Mouse (Mus musculus): ENCODE results near the gene Cfap74.

The Cfap74 gene

DNA sequence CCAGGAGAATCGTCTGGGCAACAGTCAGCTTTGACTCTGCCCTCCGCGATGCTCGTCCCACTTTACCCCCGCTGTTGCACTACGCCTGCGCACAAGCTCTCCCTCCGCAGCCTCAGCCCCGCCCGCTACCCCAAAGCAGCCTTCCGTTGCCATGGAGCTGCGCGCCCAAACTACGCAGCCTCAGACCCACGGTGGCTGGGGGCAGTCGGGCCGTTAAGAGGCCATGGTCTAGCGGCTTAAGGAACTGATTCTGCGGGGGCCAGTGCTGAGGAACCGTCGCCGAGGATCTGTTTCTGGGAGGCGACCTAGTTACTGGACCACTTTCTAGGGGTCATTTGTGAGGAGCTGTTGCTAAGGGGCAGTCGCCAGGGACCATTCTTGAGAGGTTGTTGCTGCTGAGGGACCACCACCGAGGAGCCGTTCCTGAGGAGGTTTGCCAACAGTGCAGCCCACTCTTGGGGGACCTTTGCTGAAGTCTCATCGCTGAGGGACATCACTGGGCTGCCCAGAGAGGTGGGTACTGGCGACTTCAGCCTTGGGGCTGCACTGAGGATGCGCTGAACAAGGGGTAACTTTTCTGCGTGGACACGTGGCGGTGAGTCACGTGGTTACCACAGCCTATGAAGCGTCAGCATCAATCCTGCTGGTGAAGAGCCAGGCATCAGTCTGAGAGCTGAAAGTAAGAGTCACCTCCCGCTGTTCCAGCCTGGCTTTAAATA lies at the start of gene Cfap74:
Gene Cfap74 (plus strand): TSS at position 133 of the 719 bp plus-strand sequence.
- DNase-seq (ENCODE audit: low spot score), result peak; percentile 75

DNA sequence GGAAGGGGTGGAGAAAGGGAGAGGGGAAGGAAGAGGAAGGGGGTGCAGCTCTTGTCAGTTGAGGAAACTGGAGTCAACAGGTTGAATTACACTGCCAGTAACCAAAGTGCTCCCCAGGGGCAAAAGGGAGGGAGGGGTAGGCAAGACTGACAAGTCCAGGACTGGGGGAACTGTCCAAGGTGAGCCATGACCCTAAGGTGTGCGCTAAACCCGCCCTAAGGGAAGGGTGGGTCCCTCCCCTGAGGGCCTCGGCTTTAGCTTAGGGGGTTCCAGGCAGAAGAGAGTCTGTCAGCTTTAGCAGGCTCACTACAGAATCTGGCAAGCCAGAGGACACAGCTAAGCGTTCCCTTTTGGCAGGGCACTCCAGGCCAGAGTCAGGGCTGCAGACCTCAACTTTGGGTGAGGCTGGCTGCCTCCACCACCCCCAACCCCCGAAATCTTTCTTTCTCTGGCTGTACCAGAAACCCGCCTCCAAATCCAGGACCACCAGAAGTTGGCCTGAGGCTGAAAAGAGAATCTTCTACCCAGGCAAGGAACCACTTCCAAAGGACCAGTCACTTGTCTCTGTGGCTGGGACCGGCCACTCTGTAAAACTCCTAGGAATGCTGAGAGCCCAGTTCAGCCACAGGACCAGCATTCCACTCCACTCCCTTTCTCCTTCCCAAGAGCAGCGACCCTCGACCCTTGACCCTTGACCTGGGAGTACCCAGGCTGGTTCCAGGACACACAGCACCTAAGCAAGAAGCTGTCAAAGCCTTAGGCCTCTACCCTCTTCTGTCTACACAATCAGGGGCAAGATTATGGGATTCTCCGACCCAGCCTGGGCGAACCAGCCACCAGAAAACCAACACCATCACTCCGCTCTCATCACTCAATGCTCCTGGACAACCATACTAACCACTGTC lies 49.2 kb upstream of the Cfap74 start:
- no peak for DNase-seq (ENCODE audit: low spot score)

DNA sequence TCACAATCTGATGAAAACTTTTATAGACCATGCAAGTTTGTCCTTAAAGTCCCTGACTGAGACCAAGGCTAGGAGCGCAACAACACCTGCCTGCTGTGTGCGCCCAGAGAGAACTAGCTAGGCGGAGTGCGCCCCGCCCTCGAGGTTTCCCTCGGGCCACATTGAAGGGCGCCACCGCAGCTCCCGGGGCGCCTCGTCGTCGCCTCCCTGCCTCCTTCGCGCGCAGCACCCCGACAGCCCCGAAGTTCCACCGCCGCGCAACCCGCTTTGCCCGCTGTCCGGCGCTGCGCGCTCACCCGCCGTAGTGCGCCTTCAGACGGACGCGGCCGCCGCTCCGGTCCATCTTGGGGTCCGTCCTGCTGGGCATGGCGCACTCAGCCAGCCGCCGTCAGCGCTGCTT lies 48.1 kb upstream of the Cfap74 start:
- DNase-seq (ENCODE audit: low spot score), result no peak

DNA sequence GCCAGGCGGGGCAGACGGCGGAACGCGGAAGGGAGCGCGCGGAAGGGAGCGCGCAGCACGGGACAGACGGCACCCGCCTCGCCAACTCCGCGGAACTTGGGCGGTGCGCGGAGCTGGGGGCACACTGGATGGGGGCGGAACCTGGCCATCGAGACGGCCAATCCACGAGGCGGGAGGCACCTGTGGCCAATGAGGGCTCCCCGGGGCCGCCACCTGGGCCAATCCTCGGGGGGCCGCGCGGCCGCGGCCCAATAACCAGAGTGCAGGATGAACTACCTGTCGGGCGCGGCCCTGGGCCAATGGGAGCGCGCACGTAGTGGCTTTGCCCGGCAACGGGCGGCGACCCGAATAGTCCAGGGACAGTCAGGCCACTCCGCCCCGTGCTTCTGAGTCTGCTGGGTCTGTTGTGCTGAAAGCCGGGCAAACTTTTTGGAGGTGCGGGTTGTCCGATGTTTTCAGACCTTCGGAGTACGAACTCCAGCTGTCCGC lies 47.6 kb upstream of the Cfap74 start, which contains the start of gene Prkcz:
Gene Prkcz (minus strand): TSS at position 59 of the 489 bp plus-strand sequence.
- peak; percentile 54 for DNase-seq (ENCODE audit: low spot score)

DNA sequence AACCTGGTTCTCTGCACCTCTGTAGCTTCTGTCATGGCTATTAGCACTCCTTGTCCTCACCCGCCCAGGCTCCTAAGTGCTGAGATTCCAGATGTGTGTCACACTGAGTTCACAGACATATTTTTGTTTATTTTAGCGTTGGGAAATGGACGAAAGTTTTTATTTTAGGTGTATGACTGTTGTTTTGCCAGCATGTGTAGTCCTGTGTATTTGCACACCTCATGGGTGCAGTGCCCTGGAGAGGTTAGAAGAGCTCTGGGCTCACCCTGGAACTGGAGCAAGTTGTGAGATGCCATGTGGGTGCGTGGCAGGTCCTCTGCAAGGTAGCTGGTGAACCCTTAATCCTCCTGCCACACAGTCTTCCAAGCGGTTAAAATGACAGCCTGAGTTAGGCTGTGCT lies 46.5 kb upstream of the Cfap74 start:
- DNase-seq (ENCODE audit: low spot score), result no peak

DNA sequence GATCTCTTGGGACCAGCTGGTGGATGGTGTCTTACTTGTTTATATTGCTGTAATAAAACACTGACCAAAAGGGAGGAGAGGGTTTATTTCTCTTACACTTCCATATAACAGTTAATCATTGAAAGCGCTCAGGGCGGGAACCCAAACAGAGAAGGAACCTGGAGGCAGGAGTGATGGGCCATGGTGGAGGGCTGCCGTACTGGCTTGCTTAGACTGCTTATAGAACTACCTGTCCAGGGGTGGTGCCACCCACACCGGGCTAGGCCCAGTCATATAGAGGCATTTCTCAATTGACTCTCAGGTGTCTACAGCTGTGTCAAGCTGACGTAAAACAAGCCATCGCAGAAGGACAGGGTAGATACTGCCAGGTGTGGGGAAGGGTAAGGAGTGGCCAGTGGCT lies 42.2 kb upstream of the Cfap74 start:
- DNase-seq (ENCODE audit: low spot score), result no peak

DNA sequence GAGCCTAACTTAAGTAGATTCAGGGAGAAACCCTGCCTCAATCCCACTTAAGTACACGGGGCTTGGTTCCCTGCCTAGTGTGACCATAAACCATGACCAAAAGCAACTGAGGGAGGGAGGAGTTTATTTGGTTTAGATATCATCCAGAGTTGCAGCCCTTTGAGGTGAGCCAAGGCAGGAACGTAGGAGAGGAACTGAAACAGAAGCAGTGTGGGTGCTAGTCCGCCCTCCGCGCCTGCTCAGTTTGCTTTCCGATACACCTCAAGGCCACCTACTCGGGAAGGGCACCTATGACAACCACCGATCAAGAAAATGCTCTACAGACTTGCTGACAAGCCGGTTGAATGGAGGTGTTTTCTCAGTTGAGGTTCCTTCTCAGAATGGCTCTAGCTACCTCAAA lies 41.3 kb upstream of the Cfap74 start:
- no peak for DNase-seq (ENCODE audit: low spot score)

DNA sequence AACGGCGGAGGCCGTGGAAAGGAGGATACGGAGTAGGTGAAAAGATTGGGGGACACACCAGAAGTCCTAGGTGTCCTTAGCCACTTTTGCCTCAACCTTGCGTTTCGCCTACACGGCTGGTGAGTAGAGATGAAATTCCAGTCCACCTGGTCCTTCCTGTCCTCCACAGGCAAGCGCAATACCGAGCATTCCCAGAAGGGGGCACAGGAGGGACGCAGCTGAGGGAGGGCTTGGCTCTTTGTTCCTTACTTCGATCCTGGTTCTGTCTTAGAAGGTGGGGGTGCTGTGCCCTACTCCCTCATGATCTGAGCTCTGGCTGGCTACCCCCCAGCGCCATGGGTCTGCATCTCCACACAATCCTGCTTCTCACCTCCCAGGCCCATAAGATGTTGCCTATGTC lies 40.3 kb upstream of the Cfap74 start:
- peak; percentile 64 for DNase-seq (ENCODE audit: low spot score)

DNA sequence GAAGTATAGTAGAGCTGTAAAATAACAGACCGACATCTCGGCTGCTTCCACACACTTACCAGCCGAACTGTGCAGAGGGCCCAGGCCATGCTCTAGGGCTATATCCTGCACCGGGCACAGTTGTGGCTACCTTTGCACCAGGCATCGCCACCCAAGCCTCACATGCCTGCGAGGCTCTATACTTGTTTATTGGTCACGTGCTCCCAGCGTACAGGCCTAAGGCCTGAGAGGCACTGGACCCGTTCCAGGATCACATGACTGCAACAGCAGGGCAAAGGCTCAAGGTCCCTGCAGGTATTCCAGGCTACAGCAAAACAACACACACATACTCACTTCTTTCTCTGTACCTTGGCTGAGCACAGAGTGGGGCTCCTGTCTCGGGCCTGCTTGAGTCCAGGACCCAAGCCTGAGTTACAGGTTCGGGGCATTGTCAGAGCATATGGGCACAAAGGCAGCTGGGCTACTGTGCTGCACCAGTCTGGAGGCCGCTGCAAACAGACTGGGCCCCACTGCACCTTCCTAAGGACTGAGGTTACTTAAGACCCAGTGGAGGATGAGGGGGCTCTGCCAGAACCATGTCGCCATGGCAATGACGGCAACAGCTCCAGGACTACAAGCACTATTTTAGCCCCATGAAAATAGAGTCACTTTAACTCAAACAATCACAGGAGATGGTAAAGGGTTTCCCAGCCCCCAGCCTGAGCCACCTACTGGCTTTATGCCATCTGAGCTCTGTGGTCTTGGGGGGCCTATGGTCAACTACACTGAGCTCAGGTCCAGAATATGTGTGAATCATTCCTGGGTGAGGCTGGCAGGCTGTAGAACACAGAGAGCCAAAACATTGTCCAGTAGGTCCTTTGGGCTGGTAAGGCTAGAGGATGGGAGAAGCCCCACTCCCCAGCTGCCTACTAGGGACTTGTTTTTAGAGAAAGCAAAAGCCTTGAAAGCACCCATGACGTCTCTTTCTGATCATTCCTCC lies 38.0 kb upstream of the Cfap74 start:
- no peak for DNase-seq (ENCODE audit: low spot score)

DNA sequence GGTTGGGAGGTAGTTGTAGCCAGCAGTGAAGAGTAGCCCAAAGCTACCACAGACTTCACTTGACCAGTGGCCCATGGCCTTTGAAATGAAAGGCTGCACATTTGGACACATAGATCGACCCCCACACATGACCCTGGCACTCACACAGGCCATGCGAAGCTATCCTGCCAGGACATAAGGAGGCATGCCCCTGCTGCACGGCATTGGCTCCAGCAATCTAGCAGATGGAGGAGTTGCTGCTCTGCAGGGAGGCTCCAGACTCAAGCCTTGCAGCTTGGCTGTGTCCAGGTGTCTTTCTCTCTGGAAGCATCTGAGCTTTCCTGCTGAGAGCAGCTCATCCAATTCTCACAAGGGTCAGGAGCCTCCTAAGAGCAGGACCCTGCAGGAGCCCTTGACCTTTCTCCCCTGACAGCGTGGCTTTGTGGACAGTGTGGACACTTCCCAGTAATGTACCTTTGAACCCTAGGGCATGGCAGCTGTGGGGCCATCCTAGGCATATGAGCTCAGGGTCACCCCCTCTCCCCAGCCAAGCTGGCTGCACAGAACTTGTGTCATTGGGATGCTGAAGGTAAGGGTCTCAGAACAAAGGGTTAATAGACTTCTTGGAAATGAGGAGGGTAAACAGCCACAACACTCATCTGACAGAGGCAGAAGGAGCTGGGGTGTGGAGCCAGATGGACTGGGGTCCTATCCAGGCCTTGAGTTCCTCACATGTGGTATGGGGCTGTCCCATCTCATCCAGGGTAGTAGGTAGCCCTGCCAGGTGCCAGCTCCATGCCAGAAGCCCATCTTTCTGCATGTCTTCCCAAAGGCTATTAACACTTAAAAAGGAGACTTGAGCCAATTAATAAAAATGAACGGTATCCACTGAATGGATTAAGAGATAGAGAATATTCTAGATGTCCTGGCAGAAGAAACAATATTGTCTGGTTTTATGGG lies 36.9 kb upstream of the Cfap74 start:
- DNase-seq (ENCODE audit: low spot score), result no peak

DNA sequence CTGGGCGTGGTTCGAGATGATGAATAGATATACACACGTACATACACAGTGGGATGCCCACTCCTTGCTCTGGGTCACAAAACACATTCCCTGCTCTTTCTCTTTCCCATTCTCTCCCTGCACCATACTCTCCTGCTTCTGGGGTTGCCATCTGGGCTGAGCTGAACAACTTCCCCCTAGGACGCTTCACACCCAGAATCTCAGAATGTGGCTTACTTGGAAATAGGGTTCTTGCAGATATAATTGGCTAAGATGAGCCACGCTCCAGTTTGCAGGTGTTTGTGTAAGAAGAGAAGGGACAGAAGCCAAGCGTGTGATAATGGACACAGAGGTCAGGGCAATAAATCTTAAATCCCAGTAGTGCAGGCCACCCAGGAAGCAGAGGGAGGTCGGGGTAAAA lies 27.0 kb upstream of the Cfap74 start:
- DNase-seq (ENCODE audit: low spot score), result no peak

DNA sequence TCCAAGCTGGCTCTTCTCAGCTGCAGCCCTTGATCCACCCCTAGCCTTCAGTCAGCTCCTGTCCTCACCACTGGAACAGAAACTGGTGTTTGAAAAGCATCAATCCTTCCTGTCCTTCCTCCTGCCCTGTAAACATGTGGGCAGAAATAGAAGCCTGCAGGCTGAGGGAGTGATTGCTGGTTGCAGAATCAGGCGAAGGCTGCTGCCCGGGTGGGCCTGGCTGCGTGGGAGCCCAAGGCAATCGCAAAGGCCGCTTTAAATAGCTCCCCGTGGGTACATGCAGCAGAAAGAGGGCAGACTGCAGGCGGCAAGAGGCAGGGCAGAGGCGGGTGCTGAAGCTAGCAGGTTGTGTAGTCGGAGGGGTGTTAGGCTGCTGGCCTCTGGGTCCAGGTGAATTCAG lies 26.2 kb upstream of the Cfap74 start:
- peak; percentile 67 for DNase-seq (ENCODE audit: low spot score)

DNA sequence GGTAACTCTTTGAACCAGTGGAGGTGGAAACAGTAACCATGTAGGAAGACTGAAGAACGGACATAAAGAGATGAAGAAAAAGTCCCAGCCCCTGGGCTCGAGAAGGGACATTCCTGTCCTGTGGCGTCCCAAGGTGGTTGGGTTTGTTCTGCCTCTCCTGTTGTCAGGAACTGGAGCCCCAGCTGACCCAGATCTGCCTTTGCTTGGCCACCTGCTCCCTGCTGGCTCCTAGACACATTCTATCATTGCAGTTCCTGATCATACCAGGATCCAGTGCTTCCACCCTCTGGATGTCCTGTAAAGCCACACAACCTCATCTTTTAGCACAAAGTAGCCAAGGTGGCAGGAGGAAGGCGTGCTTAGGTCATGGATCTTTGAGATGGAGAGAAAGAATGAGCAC lies 25.7 kb upstream of the Cfap74 start:
- DNase-seq (ENCODE audit: low spot score), result no peak

DNA sequence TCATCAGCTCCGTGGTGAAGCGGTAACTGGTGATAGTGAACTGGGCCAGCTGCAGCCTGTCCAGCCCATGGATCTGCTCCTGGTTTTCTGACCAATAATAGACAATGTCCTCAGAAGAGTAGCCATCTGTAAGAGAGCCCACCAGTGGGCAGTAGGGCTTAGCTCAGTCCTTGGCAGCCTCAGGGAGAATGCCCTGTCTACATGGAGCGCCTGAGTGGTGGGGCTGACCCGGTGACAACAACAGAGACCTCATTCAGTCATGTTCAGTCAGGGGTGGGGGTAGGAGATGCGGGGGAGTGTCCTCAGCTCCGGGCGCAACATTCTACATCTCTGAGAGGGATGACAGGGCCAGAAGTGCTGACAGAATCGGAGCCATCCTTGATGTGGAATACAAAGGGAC lies 21.8 kb upstream of the Cfap74 start:
- no peak for DNase-seq (ENCODE audit: low spot score)

DNA sequence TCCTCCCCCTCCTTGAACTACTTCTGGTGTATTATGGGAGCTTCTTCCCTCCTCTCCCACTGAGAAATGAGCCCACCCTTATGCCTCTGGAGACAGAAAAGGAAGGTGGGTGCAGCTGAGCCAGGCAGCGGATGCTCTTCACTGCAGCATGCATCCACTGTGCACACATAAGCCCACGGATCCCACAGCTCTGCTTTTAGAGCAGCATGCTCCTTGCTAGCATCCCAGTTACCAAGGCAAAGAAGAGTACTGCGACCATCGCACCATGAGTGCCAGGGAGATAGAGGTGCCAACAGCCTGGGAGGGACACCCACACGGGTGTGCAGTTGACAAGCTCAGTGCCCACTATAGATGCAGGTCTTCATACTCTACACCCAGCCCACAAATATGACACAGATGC lies 13.5 kb upstream of the Cfap74 start:
- peak; percentile 64 for DNase-seq (ENCODE audit: low spot score)

DNA sequence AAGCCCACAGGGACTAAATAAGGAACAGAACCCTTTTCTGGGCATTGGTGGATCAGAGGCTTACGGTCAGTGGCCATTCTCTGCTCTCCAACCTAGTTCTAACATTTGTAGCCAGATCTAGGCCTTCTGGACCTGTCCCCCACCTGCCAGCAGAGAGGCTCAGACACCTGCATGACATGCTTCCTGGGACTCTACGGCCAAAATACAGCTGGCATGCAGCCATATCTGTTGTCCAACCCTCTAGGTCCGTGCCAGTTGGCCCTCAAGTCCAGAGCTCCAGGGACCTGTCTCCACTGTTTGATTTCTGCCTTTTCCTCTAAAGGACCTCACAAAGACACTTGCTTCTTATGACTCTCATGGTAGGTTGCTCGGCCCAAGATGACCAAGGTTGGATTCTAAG lies 12.2 kb upstream of the Cfap74 start:
- no peak for DNase-seq (ENCODE audit: low spot score)

DNA sequence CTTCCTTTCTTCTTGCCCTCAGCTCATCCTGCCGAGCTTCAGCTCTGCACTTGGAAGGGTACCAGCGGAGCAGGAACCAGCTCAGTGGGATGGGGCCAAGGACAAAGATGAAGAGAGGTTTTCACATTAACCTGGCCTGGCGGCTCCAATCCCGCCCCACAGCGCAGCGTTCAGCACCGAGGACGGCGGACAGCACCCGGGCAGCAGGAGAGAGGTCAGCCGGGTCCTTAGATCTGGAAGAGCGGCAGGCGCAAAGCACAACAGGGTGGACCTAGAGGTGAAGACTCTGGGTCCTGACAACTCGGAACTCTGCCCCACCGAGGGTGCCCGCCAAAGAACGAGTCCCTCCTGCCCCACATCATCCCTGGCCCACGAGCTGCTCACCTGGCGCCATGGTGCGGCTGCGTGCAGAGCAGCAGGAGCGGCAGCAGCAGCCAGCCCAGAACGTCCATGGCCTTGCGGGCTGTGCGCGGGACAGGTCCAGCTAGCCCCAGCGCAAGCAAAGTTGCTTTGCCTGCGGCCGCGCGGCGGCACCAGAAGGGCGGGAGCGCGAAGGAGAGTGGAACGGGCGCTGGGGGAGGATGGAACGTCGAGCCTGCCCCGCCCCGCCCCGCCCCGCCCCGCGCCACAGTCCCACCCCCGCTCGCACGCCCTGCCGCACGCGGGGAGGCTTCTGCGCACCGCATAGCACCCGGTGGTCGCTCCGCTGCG lies 11.3 kb upstream of the Cfap74 start, which contains the start of gene Gabrd:
Gene Gabrd (minus strand): TSS at position 602 of the 711 bp plus-strand sequence.
- DNase-seq (ENCODE audit: low spot score), result no peak

DNA sequence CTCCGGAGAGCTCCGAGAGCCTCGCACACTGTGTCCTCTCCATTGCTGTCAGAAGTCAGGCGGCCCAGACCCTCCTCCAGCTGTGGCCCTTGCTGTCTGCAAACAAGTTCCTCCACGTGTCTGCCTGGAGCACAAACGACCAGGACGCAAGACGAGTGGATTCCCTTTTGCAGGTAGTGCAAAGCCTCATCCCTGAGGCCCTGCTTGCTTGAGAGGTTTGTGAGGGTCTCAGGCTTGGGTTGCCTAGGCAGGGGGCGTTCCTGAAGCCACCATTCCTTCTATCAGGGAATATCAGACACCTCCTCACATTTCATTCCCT lies 10.8 kb upstream of the Cfap74 start:
- no peak for DNase-seq (ENCODE audit: low spot score)

DNA sequence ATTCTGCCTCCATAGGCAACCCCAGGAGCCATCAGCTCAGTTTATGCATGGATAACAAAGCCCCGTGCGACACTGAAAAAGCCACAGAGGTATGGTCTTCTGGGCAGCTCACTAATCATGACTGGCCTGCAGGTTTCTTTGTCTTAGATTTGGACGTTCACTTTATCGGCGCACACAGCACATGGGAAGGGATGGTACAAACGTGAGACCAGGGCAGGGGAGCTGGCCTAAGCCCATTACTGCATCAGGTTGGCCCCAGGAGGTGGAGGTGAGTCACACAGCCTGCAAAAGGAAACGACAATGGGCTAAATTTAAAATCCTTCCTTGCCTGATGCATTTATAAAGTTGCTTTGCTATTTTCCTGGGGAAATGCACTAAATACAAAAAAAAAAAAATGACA lies 7.9 kb upstream of the Cfap74 start:
- no peak for DNase-seq (ENCODE audit: low spot score)

DNA sequence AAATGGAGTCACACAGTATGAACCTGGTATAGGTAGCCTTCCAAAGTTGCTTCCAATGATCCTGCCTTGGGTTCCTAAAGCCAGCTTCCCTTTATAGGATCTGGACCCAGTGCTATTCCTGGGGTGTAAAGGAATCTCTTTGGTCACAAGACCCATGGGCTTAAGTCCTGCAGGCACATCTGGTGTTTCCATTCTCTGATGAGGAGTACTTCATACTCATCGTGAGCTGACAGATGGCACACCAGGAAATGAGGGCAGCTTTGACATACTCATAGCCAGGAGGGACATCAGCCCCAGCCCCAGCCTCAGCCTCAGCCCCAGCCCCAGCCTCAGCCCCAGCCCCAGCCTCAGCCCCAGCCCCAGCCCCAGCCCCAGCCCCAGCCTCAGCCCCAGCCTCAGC lies 6.5 kb upstream of the Cfap74 start:
- DNase-seq (ENCODE audit: low spot score), result no peak
